8 mouse cellular contexts compared by ENCODE assay signal in the genomic region with DNA sequence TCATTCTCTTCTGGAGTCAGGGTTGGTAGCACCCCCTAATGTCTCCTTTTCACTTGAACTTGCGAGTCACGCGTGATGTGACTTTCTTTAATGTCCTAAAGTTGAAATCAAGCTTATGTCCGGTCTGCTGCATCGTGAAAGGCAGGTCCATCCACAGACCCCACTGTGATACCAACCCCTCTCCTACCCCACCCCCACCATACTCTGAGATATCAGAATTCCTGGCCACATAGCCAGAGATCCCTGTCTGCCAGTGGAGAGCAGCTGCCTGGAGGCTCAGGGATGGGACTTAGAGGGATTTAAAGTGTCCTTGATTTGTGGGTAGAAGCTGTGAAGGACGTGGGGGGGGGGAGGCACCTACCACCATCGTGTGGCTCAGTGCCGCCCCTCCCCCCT. TPM values are rescaled to one million over a fixed set of nuclear protein-coding genes. Genes with fewer than 3 reads are reported as not detected.
DNase-seq lines count a peak whose midpoint lies in the region; ATAC-seq lines count a peak whose summit lies in the region.

A gene (minus strand): TSS at position 240 of the 396 bp plus-strand sequence.

- peak within 1 kb of the TSS; percentile 51 for H3K9ac ChIP-seq in heart, embryonic 14.5 days (ENCODE audit: low read length)
- no peak within 1 kb of the TSS for H3K9ac ChIP-seq in intestine, embryonic 14.5 days (ENCODE audit: low read length)

- 11% methylated on average over 8 of the region's 8 CpGs for WGBS in heart, embryonic 14.5 days
- 11% methylated on average over 8 of the region's 8 CpGs for WGBS in intestine, embryonic 14.5 days

- intact Hi-C loops in heart, postnatal 14 days (cut with DNase I): no loop called here

- no peak within 1 kb of the TSS for H3K27ac ChIP-seq in heart, embryonic 14.5 days (replicated peaks in 1 of 2; ENCODE audit: control insufficient read depth in 1 of 2, insufficient read depth in 1 of 2, low read depth in 2 of 2, low read length in 2 of 2)
- no peak within 1 kb of the TSS for H3K27ac ChIP-seq in intestine, embryonic 14.5 days (ENCODE audit: low read depth)

- H3K4me3 ChIP-seq in heart, embryonic 14.5 days (ENCODE audit: control insufficient read depth in 1 of 2, insufficient read depth in 1 of 2, low read depth in 1 of 2, low read length in 2 of 2): peak within 1 kb of the TSS; percentile 38 to 41
- H3K4me3 ChIP-seq in intestine, embryonic 14.5 days (ENCODE audit: low read depth, low read length): peak within 1 kb of the TSS; percentile 42

- ATAC-seq in heart, embryonic 14.5 days (ENCODE audit: insufficient number of reproducible peaks, insufficient read depth, low FRiP score, low read depth): no peak
- ATAC-seq in activated CD4-positive, CD25-positive, alpha-beta regulatory T cell, adult 4 months: no peak
- ATAC-seq in intestine, embryonic 14.5 days (replicated peaks; ENCODE audit: low FRiP score, low TSS enrichment, low read depth): peak; percentile 47
- ATAC-seq in monocyte, adult 5-6 weeks (replicated peaks; ENCODE audit: insufficient number of reproducible peaks, low FRiP score, low TSS enrichment, poor library complexity, severe bottlenecking): no peak

- DNase-seq in heart, postnatal 14 days: no peak
- DNase-seq in intestine, embryonic 14.5 days (ENCODE audit: low spot score): no peak
- no peak for DNase-seq in frontal cortex, postnatal 10 days (ENCODE audit: low spot score in 2 of 2)
- DNase-seq in urinary bladder, postnatal 25 days (ENCODE audit: low spot score): no peak
- DNase-seq in cerebellum, adult 11-12 months: no peak

- H3K4me2 ChIP-seq in heart, embryonic 14.5 days (ENCODE audit: low read length): peak within 1 kb of the TSS; percentile 70
- H3K4me2 ChIP-seq in intestine, embryonic 14.5 days (ENCODE audit: low read length): peak within 1 kb of the TSS; percentile 86

- peaks cover 25% of the 10 kb centered on the region for H3K27me3 ChIP-seq in heart, embryonic 14.5 days (ENCODE audit: control insufficient read depth, insufficient read depth, low read length)
- peaks cover 23% of the 10 kb centered on the region for H3K27me3 ChIP-seq in intestine, embryonic 14.5 days (replicated peaks; ENCODE audit: control insufficient read depth, insufficient read depth, low read length)

- H3K9me3 ChIP-seq in heart, embryonic 14.5 days (ENCODE audit: control insufficient read depth, low read length): no peaks in the 10 kb centered on the region
- no peaks in the 10 kb centered on the region for H3K9me3 ChIP-seq in intestine, embryonic 14.5 days (ENCODE audit: control insufficient read depth, low read length)

- H3K4me1 ChIP-seq in heart, embryonic 14.5 days (ENCODE audit: control insufficient read depth in 2 of 2, insufficient read depth in 2 of 2, low read length in 2 of 2): peaks cover 14 to 16% of the 10 kb centered on the region in 2 experiments
- H3K4me1 ChIP-seq in intestine, embryonic 14.5 days (replicated peaks; ENCODE audit: control insufficient read depth, insufficient read depth, low read length): peaks cover 8% of the 10 kb centered on the region

- H3K36me3 ChIP-seq in heart, embryonic 14.5 days (ENCODE audit: control insufficient read depth, insufficient read depth, low read length): no peaks in the 10 kb centered on the region
- H3K36me3 ChIP-seq in intestine, embryonic 14.5 days (ENCODE audit: control insufficient read depth, insufficient read depth, low read length): no peaks in the 10 kb centered on the region

RNA-seq across cellular contexts. Expression of the gene that starts here (rescaled TPM):
- 1.9 and 2.5 TPM in 2 replicates for polyA plus RNA-seq in heart, embryonic 14.5 days (2014; fragmentation: Nextera tagmentation; extraction: Ambion mirVana)
- under 1 TPM; 0.33 to 0.49 TPM for total RNA-seq in heart, postnatal 14 days (2021)
- polyA plus RNA-seq in activated CD4-positive, CD25-positive, alpha-beta regulatory T cell, adult 4 months (2017; shearing (Covaris generic)): 10 to 100 TPM; 61.0 to 67.4 TPM
- polyA plus RNA-seq in intestine, embryonic 14.5 days (2014; fragmentation: Nextera tagmentation; extraction: Ambion mirVana): 1.4 and 1.5 TPM in 2 replicates
- total RNA-seq in monocyte, adult 5-6 weeks (2017): 76.0 to 95.2 TPM (median 78.6 TPM) in 3 replicates

Comparison
In these comparisons a context has a peak if more than half of its experiments do, and no peak if none do; other contexts are left out.
1. RNA of the gene that starts here (total RNA-seq): 76.0 to 95.2 TPM in monocyte, adult 5-6 weeks; 0.33 to 0.49 TPM in heart, postnatal 14 days; every median in the first group is over 10 times any median in the second.
2. RNA of the gene that starts here (polyA plus RNA-seq): 61.0 to 67.4 TPM in activated CD4-positive, CD25-positive, alpha-beta regulatory T cell, adult 4 months; 1.9 to 2.5 TPM in heart, embryonic 14.5 days and 1.4 to 1.5 TPM in intestine, embryonic 14.5 days; every median in the first group is over 10 times any median in the second.